Mouse (Mus musculus) lung, embryonic 14.5 days (tissue): ENCODE results near the gene Elmod3. TPM values are rescaled to one million over a fixed set of nuclear protein-coding genes. Genes with fewer than 3 reads are reported as not detected.

Experiments
- ATAC-seq: fragments of 200-750 bp; cut with Nextera tagmentation; 2 replicates; pipeline ENCODE4 v1.8.0; 2017; ENCODE audit warnings: mild to moderate bottlenecking, moderate TSS enrichment, moderate library complexity; ENCODE audit not compliant: insufficient read depth
- DNase-seq: peaks from one replicate; pipeline ENCODE4 v3.0.0-alpha.2; 2015
- H3K27ac ChIP-seq: fragments of 300-500 bp; sonication (generic); 2 replicates; pipeline ENCODE4 v1.5.1; 2014; ENCODE audit warnings: low read depth, mild to moderate bottlenecking, moderate library complexity
- H3K27me3 ChIP-seq: fragments of 300-500 bp; sonication (generic); 2 replicates; pipeline ENCODE4 v1.6.1; 2014; ENCODE audit warnings: low read length, control low read depth; ENCODE audit not compliant: insufficient read depth
- H3K36me3 ChIP-seq: fragments of 300-500 bp; sonication (generic); 2 replicates; pipeline ENCODE4 v1.6.1; 2014; ENCODE audit warnings: control low read depth; ENCODE audit not compliant: insufficient read depth
- H3K4me1 ChIP-seq: fragments of 300-500 bp; sonication (generic); 2 replicates; pipeline ENCODE4 v1.6.1; 2014; ENCODE audit warnings: antibody characterized with exemption, control low read depth; ENCODE audit not compliant: insufficient read depth
- H3K4me2 ChIP-seq: fragments of 300-500 bp; sonication (generic); 2 replicates; pipeline ENCODE4 v1.6.1; 2014; ENCODE audit warnings: mild to moderate bottlenecking
- H3K4me3 ChIP-seq: fragments of 300-500 bp; sonication (generic); 2 replicates; pipeline ENCODE4 v1.5.1; 2014; ENCODE audit warnings: low read depth, low read length
- H3K9ac ChIP-seq: fragments of 300-500 bp; sonication (generic); 2 replicates; pipeline ENCODE4 v1.6.1; 2014
- H3K9me3 ChIP-seq: fragments of 300-500 bp; sonication (generic); 2 replicates; pipeline ENCODE4 v1.6.1; 2016; ENCODE audit warnings: low read depth, low read length, control low read depth
- CTCF ChIP-seq: IDR thresholded peaks from 2 replicates; pipeline ENCODE4 v1.5.1; 2016; ENCODE audit warnings: antibody characterized with exemption, low read depth
- WGBS: fragments of 180-500 bp; shearing (Covaris S2); extraction: QIAGEN DNeasy Blood & Tissue Kit; methylation state at CpG from one replicate; pipeline ENCODE4 v1.1.7; 2014; 5-methylcytosine and 5-hydroxymethylcytosine counted together
- polyA plus RNA-seq: library from polyadenylated mRNA; unstranded; fragments of >200 nt; fragmentation: Nextera tagmentation; extraction: Ambion mirVana; gene quantifications from 2 replicates; pipeline ENCODE4 v1.2.1, GENCODE M21; 2014

Gene Elmod3
- polyA plus RNA-seq, 1 experiment from 2014 or later: 16.2 TPM

GRCm38 (mm10) chr6:72547862-72548261, 50.4 kb downstream of the Elmod3 start:
- H3K27ac ChIP-seq: no peak overlapping the region
- H3K36me3 ChIP-seq: no peaks in the 10 kb centered on the region
- WGBS: 69% methylated on average over 3 of the region's 3 CpGs
- no peaks in the 10 kb centered on the region for H3K9me3 ChIP-seq
- no peak overlapping the region for H3K4me2 ChIP-seq
- no peaks in the 10 kb centered on the region for H3K27me3 ChIP-seq
- H3K4me3 ChIP-seq: no peak overlapping the region
- no peaks in the 10 kb centered on the region; the same call in none of the 2 replicates for H3K4me1 ChIP-seq
- TF ChIP-seq CTCF: no peak
- ATAC-seq (no peak), DNase-seq (no peak)
- H3K9ac ChIP-seq: no peak overlapping the region

GRCm38 (mm10) chr6:72547121-72547520, 51.1 kb downstream of the Elmod3 start:
- H3K4me1 ChIP-seq: no peaks in the 10 kb centered on the region; the same call in none of the 2 replicates
- H3K9ac ChIP-seq: no peak overlapping the region
- WGBS: 89% methylated on average over 2 of the region's 2 CpGs
- no peaks in the 10 kb centered on the region for H3K9me3 ChIP-seq
- no peak overlapping the region for H3K4me3 ChIP-seq
- no peaks in the 10 kb centered on the region for H3K27me3 ChIP-seq
- no peak overlapping the region for H3K27ac ChIP-seq
- ATAC-seq (no peak), DNase-seq (no peak)
- H3K36me3 ChIP-seq: no peaks in the 10 kb centered on the region
- no peak; the same call in 1 of the 2 replicates for TF ChIP-seq CTCF
- H3K4me2 ChIP-seq: no peak overlapping the region

- H3K4me3 ChIP-seq: no peak overlapping the region
- no peak for TF ChIP-seq CTCF
- no peaks in the 10 kb centered on the region for H3K36me3 ChIP-seq
- H3K4me1 ChIP-seq: no peaks in the 10 kb centered on the region; the same call in none of the 2 replicates
- no peak for ATAC-seq
- no peak for DNase-seq
- H3K9ac ChIP-seq: no peak overlapping the region
- H3K27ac ChIP-seq: no peak overlapping the region
- 63% methylated on average over 7 of the region's 7 CpGs for WGBS
- H3K27me3 ChIP-seq: no peaks in the 10 kb centered on the region
- H3K9me3 ChIP-seq: no peaks in the 10 kb centered on the region
- H3K4me2 ChIP-seq: no peak overlapping the region
Measured at GRCm38 (mm10) chr6:72545377-72545776, 52.8 kb downstream of the Elmod3 start.

- Histone ChIP-seq H3K4me2 (peak within 1 kb of the TSS; percentile 63), H3K4me3 (peak within 1 kb of the TSS; percentile 35), H3K9me3 (no peaks in the 10 kb centered on the region), H3K36me3 (no peaks in the 10 kb centered on the region), H3K9ac (peak within 1 kb of the TSS; percentile 52), H3K4me1 (no peaks in the 10 kb centered on the region; the same call in none of the 2 replicates), H3K27ac (peak within 1 kb of the TSS; percentile 80), H3K27me3 (no peaks in the 10 kb centered on the region)
- WGBS: 8% methylated on average over 23 of the region's 23 CpGs
- no peak for TF ChIP-seq CTCF
- DNase-seq (peak; percentile 74), ATAC-seq (peak; percentile 59)
Measured at GRCm38 (mm10) chr6:72544283-72544987, 53.8 kb downstream of the Elmod3 start, which contains the start of gene Capg. Capg (plus strand) TSS chr6:72544391.

- peak; percentile 26 for DNase-seq
- H3K9ac ChIP-seq: no peak overlapping the region
- WGBS: 73% methylated on average over 12 of the region's 12 CpGs
- no peaks in the 10 kb centered on the region for H3K36me3 ChIP-seq
- TF ChIP-seq CTCF: no peak
- H3K27me3 ChIP-seq: no peaks in the 10 kb centered on the region
- no peaks in the 10 kb centered on the region; the same call in none of the 2 replicates for H3K4me1 ChIP-seq
- ATAC-seq: no peak
- peak overlapping the region; percentile 80; the same call in 1 of the 2 replicates for H3K27ac ChIP-seq
- no peak overlapping the region for H3K4me3 ChIP-seq
- H3K9me3 ChIP-seq: no peaks in the 10 kb centered on the region
- no peak overlapping the region for H3K4me2 ChIP-seq
Measured at GRCm38 (mm10) chr6:72543265-72543850, 54.9 kb downstream of the Elmod3 start.

GRCm38 (mm10) chr6:72538562-72539031, 59.6 kb downstream of the Elmod3 start:
- DNase-seq (peak; percentile 86), ATAC-seq (peak; percentile 95)
- Histone ChIP-seq H3K4me1 (no peaks in the 10 kb centered on the region; the same call in 1 of the 2 replicates), H3K36me3 (no peaks in the 10 kb centered on the region), H3K27me3 (no peaks in the 10 kb centered on the region), H3K27ac (no peak overlapping the region), H3K9ac (peak overlapping the region; percentile 61), H3K9me3 (no peaks in the 10 kb centered on the region), H3K4me3 (peak overlapping the region; percentile 46), H3K4me2 (peak overlapping the region; percentile 76)
- peak; percentile 40 for TF ChIP-seq CTCF
- WGBS: 3% methylated on average over 16 of the region's 16 CpGs

GRCm38 (mm10) chr6:72537998-72538500, 60.2 kb downstream of the Elmod3 start:
- Histone ChIP-seq H3K36me3 (no peaks in the 10 kb centered on the region), H3K9ac (peak overlapping the region; percentile 61), H3K27me3 (no peaks in the 10 kb centered on the region), H3K9me3 (no peaks in the 10 kb centered on the region), H3K4me3 (peak overlapping the region; percentile 46), H3K27ac (no peak overlapping the region), H3K4me2 (peak overlapping the region; percentile 76), H3K4me1 (no peaks in the 10 kb centered on the region; the same call in 1 of the 2 replicates)
- DNase-seq (no peak), ATAC-seq (no peak)
- no peak for TF ChIP-seq CTCF
- WGBS: 36% methylated on average over 10 of the region's 10 CpGs
